Mouse (Mus musculus): ENCODE measurements around the gene Chrng. TPM values are rescaled to one million over a fixed set of nuclear protein-coding genes. Genes with fewer than 3 reads are reported as not detected.

Chrng gene
- not detected for total RNA-seq (2021)

GRCm38 (mm10) chr1:87204465-87204864, at the start of gene Chrng:
Gene Chrng, plus strand, starts transcription at chr1:87204657.
- intact Hi-C loops (cut with DNase I) = no loop called here

GRCm38 (mm10) chr1:87155531-87156198, 48.8 kb upstream of the Chrng start:
- intact Hi-C loops (cut with DNase I) = no loop called here
- peak in 1 of 2 experiments; percentile 19 for DNase-seq

More at GRCm38 (mm10) chr1:87204465-87204864, at the start of gene Chrng:
- no peak for DNase-seq

GRCm38 (mm10) chr1:87156199-87156587, 48.3 kb upstream of the Chrng start, which contains the start of gene Ecel1:
Gene Ecel1, minus strand, starts transcription at chr1:87156521.
- no peak for DNase-seq
- intact Hi-C loops (cut with DNase I) = no loop called here

GRCm38 (mm10) chr1:87159396-87159795, 45.1 kb upstream of the Chrng start:
- intact Hi-C loops (cut with DNase I) = no loop called here
- DNase-seq = no peak

GRCm38 (mm10) chr1:87164164-87164795, 40.2 kb upstream of the Chrng start:
- intact Hi-C loops (cut with DNase I) = no loop called here
- no peak for DNase-seq

GRCm38 (mm10) chr1:87164796-87165184, 39.7 kb upstream of the Chrng start:
- DNase-seq = no peak
- intact Hi-C loops (cut with DNase I) = no loop called here

GRCm38 (mm10) chr1:87170458-87170857, 34.0 kb upstream of the Chrng start:
- no peak for DNase-seq
- intact Hi-C loops (cut with DNase I) = no loop called here

- intact Hi-C loops (cut with DNase I) = no loop called here
- no peak for DNase-seq
These were observed 33.1 kb upstream of the Chrng start for GRCm38 (mm10) chr1:87171312-87171711.

- DNase-seq = no peak
- intact Hi-C loops (cut with DNase I) = no loop called here
These were observed 32.1 kb upstream of the Chrng start for GRCm38 (mm10) chr1:87172316-87172715.

- intact Hi-C loops (cut with DNase I) = no loop called here
- peak; percentile 68 to 79 for DNase-seq
These were observed 30.2 kb upstream of the Chrng start for GRCm38 (mm10) chr1:87174006-87174955.

GRCm38 (mm10) chr1:87175852-87176292, 28.6 kb upstream of the Chrng start:
- DNase-seq = peak; percentile 65 to 75
- intact Hi-C loops (cut with DNase I) = no loop called here

- no peak for DNase-seq
These were observed 23.6 kb upstream of the Chrng start for GRCm38 (mm10) chr1:87180896-87181295.

GRCm38 (mm10) chr1:87183013-87183412, 21.4 kb upstream of the Chrng start, which contains the start of gene Prss56:
Gene Prss56, plus strand, starts transcription at chr1:87183313.
- intact Hi-C loops (cut with DNase I) = no loop called here
- no peak for DNase-seq

More at GRCm38 (mm10) chr1:87180896-87181295, 23.6 kb upstream of the Chrng start:
- intact Hi-C loops (cut with DNase I) = no loop called here

GRCm38 (mm10) chr1:87183998-87184750, 20.3 kb upstream of the Chrng start:
- intact Hi-C loops (cut with DNase I) = no loop called here

GRCm38 (mm10) chr1:87184751-87185139, 19.7 kb upstream of the Chrng start:
- intact Hi-C loops (cut with DNase I) = loop anchor here (5.0 kb wide), 1 partner anchor 517 kb away; no protein-coding TSS in a partner anchor
- DNase-seq = peak; percentile 66 to 82

More at GRCm38 (mm10) chr1:87183998-87184750, 20.3 kb upstream of the Chrng start:
- DNase-seq = no peak

- DNase-seq = no peak
- intact Hi-C loops (cut with DNase I) = loop anchor here (5.0 kb wide), 1 partner anchor 518 kb away; no protein-coding TSS in a partner anchor
These were observed 18.9 kb upstream of the Chrng start for GRCm38 (mm10) chr1:87185526-87185925.

GRCm38 (mm10) chr1:87186261-87187036, 18.0 kb upstream of the Chrng start:
- DNase-seq = peak in 1 of 2 experiments; percentile 15
- intact Hi-C loops (cut with DNase I) = loop anchor here (1.0 to 5.0 kb wide), 3 partner anchors 88 to 572 kb away; no protein-coding TSS in a partner anchor

GRCm38 (mm10) chr1:87187037-87187355, 17.5 kb upstream of the Chrng start:
- intact Hi-C loops (cut with DNase I) = loop anchor here (1.0 to 5.0 kb wide), 3 partner anchors 89 to 572 kb away; no protein-coding TSS in a partner anchor
- peak; percentile 68 to 84 for DNase-seq

GRCm38 (mm10) chr1:87190429-87190828, 14.0 kb upstream of the Chrng start, which contains the start of gene Chrnd:
Gene Chrnd, plus strand, starts transcription at chr1:87190607.
- intact Hi-C loops (cut with DNase I) = no loop called here
- no peak for DNase-seq
